Mouse (Mus musculus) myocyte (in vitro differentiated cells): ENCODE data around the gene Itpr2. TPM values are rescaled to one million over a fixed set of nuclear protein-coding genes. Genes with fewer than 3 reads are reported as not detected.
A peak's percentile ranks its signal among the peaks of the same experiment; 100 is the strongest.

Experiments used
- H3K27me3 ChIP-seq: one replicate; pipeline ENCODE4 v1.6.1; 2011; ENCODE audit not compliant: control insufficient read depth, insufficient read depth, insufficient read length
- H3K36me3 ChIP-seq: one replicate; pipeline ENCODE4 v1.6.1; 2011; ENCODE audit not compliant: control insufficient read depth, insufficient read depth
- H3K4me2 ChIP-seq: one replicate; pipeline ENCODE4 v1.6.1; 2011; ENCODE audit warnings: low read depth, control low read depth
- H3K4me3 ChIP-seq: one replicate; pipeline ENCODE4 v1.5.1; 2011; ENCODE audit warnings: mild to moderate bottlenecking, control low read depth, moderate library complexity
- H3K79me2 ChIP-seq: one replicate; pipeline ENCODE4 v1.6.1; 2011; ENCODE audit not compliant: control insufficient read depth, insufficient read depth
- H3ac ChIP-seq: one replicate; pipeline ENCODE4 v1.6.1; 2011; ENCODE audit not compliant: control insufficient read depth, insufficient read length
- CEBPB ChIP-seq: IDR thresholded peaks from 2 replicates; pipeline ENCODE4 v1.6.1; 2011; ENCODE audit warnings: mild to moderate bottlenecking, moderate library complexity; ENCODE audit not compliant: poor library complexity, insufficient read depth, severe bottlenecking
- E2F4 ChIP-seq: IDR thresholded peaks from one replicate; pipeline ENCODE4 v1.6.1; 2011; ENCODE audit warnings: mild to moderate bottlenecking, control low read depth, moderate library complexity; ENCODE audit not compliant: insufficient read depth
- MAX ChIP-seq: IDR thresholded peaks from one replicate; pipeline ENCODE4 v1.6.1; 2011; ENCODE audit warnings: low read depth, mild to moderate bottlenecking, control low read depth
- MYOD1 ChIP-seq, 3 experiments: IDR thresholded peaks; one replicate each; pipeline ENCODE4 v1.6.1; 2011; ENCODE audit warnings: control low read depth in 2 of 3, low read depth in 2 of 3, mild to moderate bottlenecking in 2 of 3, moderate library complexity in 1 of 3; ENCODE audit not compliant: insufficient read length in 2 of 3, control insufficient read depth in 1 of 3
- MYOG ChIP-seq, 3 experiments: IDR thresholded peaks; one replicate each; pipeline ENCODE4 v1.6.1; 2011; ENCODE audit warnings: control low read depth in 2 of 3, low read depth in 2 of 3, mild to moderate bottlenecking in 2 of 3; ENCODE audit not compliant: insufficient read length in 2 of 3, control insufficient read depth in 1 of 3, insufficient read depth in 1 of 3
- POLR2A ChIP-seq: IDR thresholded peaks from one replicate; pipeline ENCODE4 v1.6.1; 2011; ENCODE audit warnings: low read depth, mild to moderate bottlenecking, control low read depth, moderate library complexity; ENCODE audit not compliant: insufficient read length
- POLR2AphosphoS2 ChIP-seq: IDR thresholded peaks from one replicate; pipeline ENCODE4 v1.6.1; 2011; ENCODE audit warnings: low read depth, control low read depth; ENCODE audit not compliant: insufficient read length
- REST ChIP-seq: IDR thresholded peaks from one replicate; pipeline ENCODE4 v1.6.1; 2011; ENCODE audit warnings: mild to moderate bottlenecking, control low read depth, moderate library complexity; ENCODE audit not compliant: insufficient read depth, insufficient read length
- SRF ChIP-seq: IDR thresholded peaks from one replicate; pipeline ENCODE4 v1.6.1; 2011; ENCODE audit warnings: low read depth; ENCODE audit not compliant: control insufficient read depth, insufficient read length
- TCF12 ChIP-seq: IDR thresholded peaks from one replicate; pipeline ENCODE4 v1.6.1; 2011; ENCODE audit warnings: mild to moderate bottlenecking, control low read depth; ENCODE audit not compliant: poor library complexity, insufficient read depth, severe bottlenecking
- TCF3 ChIP-seq: IDR thresholded peaks from one replicate; pipeline ENCODE4 v1.6.1; 2011; ENCODE audit warnings: low read depth, control low read depth; ENCODE audit not compliant: insufficient read length
- USF1 ChIP-seq: IDR thresholded peaks from one replicate; pipeline ENCODE4 v1.6.1; 2011; ENCODE audit warnings: low read depth, mild to moderate bottlenecking, control low read depth, moderate library complexity
- polyA plus RNA-seq: library from polyadenylated mRNA; unstranded; fragments of >200 nt; fragmentation: generic; extraction: Trizol; gene quantifications from one replicate; pipeline ENCODE4 v1.2.1, GENCODE M21; 2012; ENCODE audit warnings: missing spikeins

Itpr2 gene
- polyA plus RNA-seq, 1 experiment = 4.7 TPM

GRCm38 (mm10) chr6:146221371-146222336, 280.4 kb downstream of the Itpr2 start:
- Histone ChIP-seq H3ac (no peak overlapping the region), H3K27me3 (no peaks in the 10 kb centered on the region), H3K4me2 (peak overlapping the region; percentile 42), H3K4me3 (no peak overlapping the region), H3K36me3 (peaks cover 11% of the 10 kb centered on the region), H3K79me2 (no peaks in the 10 kb centered on the region)
- TF ChIP-seq USF1 = no peak
- no peak for TF ChIP-seq REST
- TF ChIP-seq SRF = no peak
- no peak for TF ChIP-seq CEBPB
- TF ChIP-seq TCF12 = no peak
- peak in 2 of 3 experiments; percentile 35 to 73 for TF ChIP-seq MYOD1 (IDR thresholded peaks at IDR 0.05; ENCODE audit: control insufficient read depth in 1 of 3, insufficient read length in 2 of 3, low read depth in 2 of 3)

- TF ChIP-seq SRF (no peak), MYOG (IDR thresholded peaks at IDR 0.05; ENCODE audit: control insufficient read depth in 1 of 3, insufficient read depth in 1 of 3, insufficient read length in 2 of 3, low read depth in 2 of 3) (no peak), POLR2A (no peak), MAX (no peak), POLR2AphosphoS2 (no peak), E2F4 (no peak), MYOD1 (IDR thresholded peaks at IDR 0.05; ENCODE audit: control insufficient read depth in 1 of 3, insufficient read length in 2 of 3, low read depth in 2 of 3) (no peak), TCF3 (no peak), TCF12 (no peak), REST (no peak), USF1 (no peak), CEBPB (no peak)
- no peak overlapping the region for H3K4me2 ChIP-seq
- no peak overlapping the region for H3K4me3 ChIP-seq
- no peak overlapping the region for H3ac ChIP-seq
- H3K79me2 ChIP-seq = no peaks in the 10 kb centered on the region
- no peaks in the 10 kb centered on the region for H3K27me3 ChIP-seq
- H3K36me3 ChIP-seq = peaks cover 7% of the 10 kb centered on the region
Measured at GRCm38 (mm10) chr6:146220071-146220470, 282.0 kb downstream of the Itpr2 start.

GRCm38 (mm10) chr6:146219534-146219933, 282.5 kb downstream of the Itpr2 start:
- no peaks in the 10 kb centered on the region for H3K27me3 ChIP-seq
- TF ChIP-seq REST (no peak), USF1 (no peak), POLR2AphosphoS2 (no peak), TCF3 (no peak), MAX (no peak), POLR2A (no peak), MYOG (IDR thresholded peaks at IDR 0.05; ENCODE audit: control insufficient read depth in 1 of 3, insufficient read depth in 1 of 3, insufficient read length in 2 of 3, low read depth in 2 of 3) (no peak), TCF12 (no peak), CEBPB (no peak), SRF (no peak), MYOD1 (IDR thresholded peaks at IDR 0.05; ENCODE audit: control insufficient read depth in 1 of 3, insufficient read length in 2 of 3, low read depth in 2 of 3) (no peak), E2F4 (no peak)
- no peak overlapping the region for H3ac ChIP-seq
- H3K79me2 ChIP-seq = no peaks in the 10 kb centered on the region
- no peak overlapping the region for H3K4me2 ChIP-seq
- peaks cover 7% of the 10 kb centered on the region for H3K36me3 ChIP-seq
- H3K4me3 ChIP-seq = no peak overlapping the region

- H3K4me3 ChIP-seq = no peak overlapping the region
- TF ChIP-seq MYOG (IDR thresholded peaks at IDR 0.05; ENCODE audit: control insufficient read depth in 1 of 3, insufficient read depth in 1 of 3, insufficient read length in 2 of 3, low read depth in 2 of 3) (no peak), POLR2A (no peak), SRF (no peak)
- H3ac ChIP-seq = no peak overlapping the region
- H3K79me2 ChIP-seq = no peaks in the 10 kb centered on the region
- H3K4me2 ChIP-seq = no peak overlapping the region
- no peaks in the 10 kb centered on the region for H3K27me3 ChIP-seq
- H3K36me3 ChIP-seq = no peaks in the 10 kb centered on the region
Measured at GRCm38 (mm10) chr6:146215302-146215701, 286.7 kb downstream of the Itpr2 start.

- TF ChIP-seq POLR2AphosphoS2 = no peak
- no peak for TF ChIP-seq POLR2A
- TF ChIP-seq USF1 = no peak
- TF ChIP-seq MAX = no peak
- TF ChIP-seq CEBPB = no peak
- no peak for TF ChIP-seq REST
- no peak for TF ChIP-seq E2F4
- TF ChIP-seq SRF = no peak
- no peak for TF ChIP-seq TCF12
- TF ChIP-seq MYOG (IDR thresholded peaks at IDR 0.05; ENCODE audit: control insufficient read depth in 1 of 3, insufficient read depth in 1 of 3, insufficient read length in 2 of 3, low read depth in 2 of 3) = no peak
- no peak for TF ChIP-seq TCF3
- no peak for TF ChIP-seq MYOD1 (IDR thresholded peaks at IDR 0.05; ENCODE audit: control insufficient read depth in 1 of 3, insufficient read length in 2 of 3, low read depth in 2 of 3)
Measured at GRCm38 (mm10) chr6:146212339-146212738, 289.7 kb downstream of the Itpr2 start.

More at GRCm38 (mm10) chr6:146212339-146212738, 289.7 kb downstream of the Itpr2 start:
- H3K36me3 ChIP-seq = no peaks in the 10 kb centered on the region
- H3K4me3 ChIP-seq = no peak overlapping the region
- H3K27me3 ChIP-seq = no peaks in the 10 kb centered on the region
- no peaks in the 10 kb centered on the region for H3K79me2 ChIP-seq
- no peak overlapping the region for H3K4me2 ChIP-seq
- H3ac ChIP-seq = no peak overlapping the region
